In the genomic region with DNA sequence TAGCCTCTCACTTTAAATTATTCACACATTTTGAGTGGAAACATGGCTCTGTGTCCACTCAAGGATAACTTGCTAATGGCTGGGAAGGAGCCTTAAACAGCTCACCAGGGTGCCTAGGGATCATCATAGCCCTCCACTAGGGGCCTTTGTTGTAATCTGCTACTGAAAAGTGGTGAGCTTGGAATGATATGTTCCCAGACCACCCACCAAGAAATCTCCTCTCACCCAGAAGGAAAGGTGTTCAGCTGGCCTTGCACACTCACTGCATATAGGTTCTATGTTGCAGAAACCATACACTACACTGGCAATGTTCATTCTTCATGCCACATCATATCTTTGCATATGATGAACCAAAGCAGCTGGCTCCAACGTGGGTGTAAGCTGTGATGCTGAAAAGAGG, we compare ENCODE assay signal across 30 mouse cellular contexts.
"Had no signal": no experiment of that assay in that cellular context is flagged by ENCODE, and none has a peak within 500 bp of the region (broad histone marks: within the 10 kb centered on the region; RNA-seq: fewer than 3 reads in every experiment).

No protein-coding gene starts in this region.

- H3K27me3 ChIP-seq: limb, embryonic 12.5 days; limb, embryonic 13.5 days; limb, embryonic 15.5 days; liver, embryonic 12.5 days; liver, embryonic 13.5 days; liver, embryonic 15.5 days; lung, embryonic 15.5 days; megakaryocyte, embryonic 14.5 days; midbrain, embryonic 15.5 days; neural tube, embryonic 12.5 days had no signal

- H3K9me3 ChIP-seq: limb, embryonic 10.5 days; limb, embryonic 12.5 days; limb, embryonic 13.5 days; limb, embryonic 15.5 days; liver, embryonic 12.5 days; liver, embryonic 13.5 days; liver, embryonic 15.5 days; lung, embryonic 15.5 days; midbrain, embryonic 10.5 days; midbrain, embryonic 12.5 days; midbrain, embryonic 13.5 days; midbrain, embryonic 15.5 days; neural tube, embryonic 12.5 days had no signal

- H3K4me2 ChIP-seq: limb, embryonic 12.5 days; limb, embryonic 13.5 days; limb, embryonic 15.5 days; liver, embryonic 11.5 days; liver, embryonic 12.5 days; liver, embryonic 13.5 days; liver, embryonic 15.5 days; lung, embryonic 14.5 days; lung, embryonic 15.5 days; midbrain, embryonic 12.5 days; midbrain, embryonic 13.5 days; midbrain, embryonic 15.5 days; neural tube, embryonic 12.5 days had no signal

- H3K4me3 ChIP-seq: limb, embryonic 10.5 days; limb, embryonic 12.5 days; limb, embryonic 13.5 days; limb, embryonic 15.5 days; liver, embryonic 12.5 days; liver, embryonic 13.5 days; liver, embryonic 15.5 days; lung, embryonic 15.5 days; megakaryocyte, embryonic 14.5 days; midbrain, embryonic 10.5 days; midbrain, embryonic 12.5 days; midbrain, embryonic 13.5 days; midbrain, embryonic 15.5 days; myocyte; neural tube, embryonic 12.5 days had no signal

- ATAC-seq: liver, embryonic 12.5 days; liver, postnatal 0 days; lung, postnatal 0 days; midbrain, embryonic 13.5 days; midbrain, embryonic 15.5 days had no signal

- H3K4me1 ChIP-seq: limb, embryonic 10.5 days; limb, embryonic 12.5 days; limb, embryonic 13.5 days; limb, embryonic 15.5 days; liver, embryonic 12.5 days; liver, embryonic 13.5 days; liver, embryonic 15.5 days; lung, embryonic 15.5 days; megakaryocyte, embryonic 14.5 days; midbrain, embryonic 12.5 days; midbrain, embryonic 13.5 days; midbrain, embryonic 15.5 days; neural tube, embryonic 12.5 days had no signal

- H3K36me3 ChIP-seq: limb, embryonic 10.5 days; limb, embryonic 12.5 days; limb, embryonic 13.5 days; limb, embryonic 15.5 days; liver, embryonic 12.5 days; liver, embryonic 13.5 days; liver, embryonic 15.5 days; lung, embryonic 15.5 days; midbrain, embryonic 10.5 days; midbrain, embryonic 12.5 days; midbrain, embryonic 13.5 days; midbrain, embryonic 15.5 days; neural tube, embryonic 12.5 days had no signal

- DNase-seq: left cerebral cortex, postnatal 4 days; liver; liver, embryonic 13.5 days; liver, postnatal 0 days; lung, adult 18-20 months; lung, adult 2 months; lung, embryonic 14.5 days; lung, postnatal 10 days; lung, postnatal 14 days; lung, postnatal 36 days; lung, postnatal 4 days; midbrain, embryonic 14.5 days had no signal

- H3K27ac ChIP-seq: limb, embryonic 10.5 days; limb, embryonic 12.5 days; limb, embryonic 13.5 days; limb, embryonic 15.5 days; liver, embryonic 12.5 days; liver, embryonic 13.5 days; liver, embryonic 14.5 days; liver, embryonic 15.5 days; lung, embryonic 15.5 days; macrophage; midbrain, embryonic 10.5 days; midbrain, embryonic 12.5 days; midbrain, embryonic 13.5 days; midbrain, embryonic 15.5 days; neural tube, embryonic 12.5 days had no signal

- H3K9ac ChIP-seq: limb, embryonic 12.5 days; limb, embryonic 13.5 days; limb, embryonic 15.5 days; liver, embryonic 12.5 days; liver, embryonic 13.5 days; liver, embryonic 14.5 days; liver, embryonic 15.5 days; liver, postnatal 0 days; lung, embryonic 14.5 days; lung, embryonic 15.5 days; midbrain, embryonic 12.5 days; midbrain, embryonic 13.5 days; midbrain, embryonic 15.5 days; neural tube, embryonic 12.5 days had no signal
